Mouse (Mus musculus) midbrain, embryonic 15.5 days (tissue): ENCODE measurements around the gene Sort1. TPM values are rescaled to one million over a fixed set of nuclear protein-coding genes. Genes with fewer than 3 reads are reported as not detected.
A peak's percentile ranks its signal among the peaks of the same experiment; 100 is the strongest.

Experiments used
- ATAC-seq: fragments of 200-750 bp; cut with Nextera tagmentation; replicated peaks from 2 replicates; pipeline ENCODE4 v1.8.0; 2017; ENCODE audit warnings: moderate TSS enrichment
- H3K27ac ChIP-seq: fragments of 300-500 bp; sonication (generic); 2 replicates; pipeline ENCODE4 v1.5.1; 2015; ENCODE audit warnings: mild to moderate bottlenecking, inconsistent platforms
- H3K27me3 ChIP-seq: fragments of 300-500 bp; sonication (generic); replicated peaks from 2 replicates; pipeline ENCODE4 v1.6.1; 2015; ENCODE audit warnings: inconsistent platforms
- H3K36me3 ChIP-seq: fragments of 300-500 bp; sonication (generic); replicated peaks from 2 replicates; pipeline ENCODE4 v1.6.1; 2015; ENCODE audit warnings: inconsistent platforms
- H3K4me1 ChIP-seq: fragments of 300-500 bp; sonication (generic); 2 replicates; pipeline ENCODE4 v1.6.1; 2015; ENCODE audit warnings: inconsistent platforms
- H3K4me2 ChIP-seq: fragments of 300-500 bp; sonication (generic); 2 replicates; pipeline ENCODE4 v1.6.1; 2015; ENCODE audit warnings: inconsistent platforms, mild to moderate bottlenecking, moderate library complexity
- H3K4me3 ChIP-seq: fragments of 300-500 bp; sonication (generic); 2 replicates; pipeline ENCODE4 v1.5.1; 2015; ENCODE audit warnings: mild to moderate bottlenecking, inconsistent platforms
- H3K9ac ChIP-seq: fragments of 300-500 bp; sonication (generic); 2 replicates; pipeline ENCODE4 v1.6.1; 2015; ENCODE audit warnings: mild to moderate bottlenecking, inconsistent platforms
- H3K9me3 ChIP-seq: fragments of 300-500 bp; sonication (generic); 2 replicates; pipeline ENCODE4 v1.6.1; 2016; ENCODE audit warnings: inconsistent platforms
- WGBS: fragments of 180-500 bp; shearing (Covaris S2); methylation state at CpG from one replicate; pipeline ENCODE4 v1.1.7; 2015; ENCODE audit warnings: mixed read lengths; 5-methylcytosine and 5-hydroxymethylcytosine counted together
- polyA plus RNA-seq: library from polyadenylated mRNA; unstranded; fragments of >200 nt; fragmentation: Nextera tagmentation; extraction: Ambion mirVana; gene quantifications from 2 replicates; pipeline ENCODE4 v1.2.1, GENCODE M21; 2015

Sort1 gene
- polyA plus RNA-seq, 1 experiment from 2014 or later: 22.3 TPM

DNA sequence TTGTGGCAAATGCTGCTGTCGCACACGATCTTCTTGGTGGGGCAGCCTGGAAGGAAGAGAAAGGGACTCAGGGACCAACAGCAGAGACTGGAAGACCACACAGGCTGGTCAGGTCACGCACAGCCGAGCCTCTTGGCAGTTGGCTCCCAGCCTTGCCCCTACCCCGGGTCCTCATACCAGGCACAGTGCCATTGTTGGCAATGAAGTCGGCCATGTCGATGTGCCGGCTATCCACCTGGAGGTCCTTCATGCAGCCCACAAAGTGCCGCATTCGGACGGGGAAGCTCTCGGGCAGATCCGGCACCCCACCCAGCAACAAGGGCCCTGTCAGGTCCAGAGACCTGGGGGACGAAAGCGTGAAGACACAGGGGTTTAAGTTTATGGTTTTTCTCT is 118.6 kb downstream of the Sort1 start:
- Histone ChIP-seq H3K4me2 (no peak overlapping the region), H3K27ac (peak overlapping the region; percentile 53; the same call in 1 of the 2 replicates), H3K9ac (no peak overlapping the region), H3K27me3 (no peaks in the 10 kb centered on the region), H3K9me3 (no peaks in the 10 kb centered on the region), H3K4me1 (peaks cover 31% of the 10 kb centered on the region), H3K36me3 (peaks cover 41% of the 10 kb centered on the region; the same call in 1 of the 2 replicates), H3K4me3 (no peak overlapping the region)
- WGBS: 68% methylated on average over 15 of the region's 15 CpGs
- no peak for ATAC-seq

DNA sequence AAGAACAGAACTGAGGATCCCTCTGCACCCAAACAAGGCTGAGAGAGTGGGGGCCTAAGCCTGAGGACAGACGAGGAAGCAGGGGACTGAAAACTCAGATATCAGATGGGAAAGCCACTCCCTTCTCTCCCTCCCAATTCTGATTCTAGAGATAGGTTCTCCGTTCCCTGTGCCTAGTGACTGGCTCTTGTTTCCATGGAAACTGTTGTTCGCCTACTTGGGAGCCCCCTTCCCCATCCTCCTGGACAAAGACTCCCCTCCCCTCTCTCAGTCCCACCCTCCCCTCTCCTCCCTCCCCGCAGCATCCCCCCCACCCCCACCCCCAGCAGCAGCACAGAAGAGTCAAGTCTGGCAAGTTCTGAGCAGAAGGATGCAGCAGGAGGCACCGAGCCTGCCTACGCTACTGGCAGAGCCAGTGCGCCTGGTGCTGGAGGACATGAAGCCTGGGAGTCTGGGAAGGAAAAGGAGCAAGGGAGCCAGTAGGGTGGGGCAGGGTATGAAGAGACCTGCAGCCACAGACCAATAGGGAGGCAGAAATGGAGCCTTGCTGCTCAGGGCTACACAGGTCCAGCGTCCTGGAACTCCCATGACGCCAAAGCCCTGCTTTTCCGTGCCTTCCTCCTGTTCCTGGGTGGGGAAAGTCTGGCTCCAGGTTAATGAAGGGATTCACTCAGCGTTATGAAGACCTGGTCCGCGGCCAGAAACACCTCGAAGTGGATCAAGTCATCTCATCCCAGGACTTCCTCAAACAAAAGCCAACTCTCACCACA is 121.8 kb downstream of the Sort1 start:
- H3K36me3 ChIP-seq: peaks cover 23% of the 10 kb centered on the region; the same call in 1 of the 2 replicates
- no peak overlapping the region for H3K9ac ChIP-seq
- 16% methylated on average over 14 of the region's 14 CpGs for WGBS
- H3K27me3 ChIP-seq: no peaks in the 10 kb centered on the region
- H3K9me3 ChIP-seq: no peaks in the 10 kb centered on the region
- ATAC-seq: no peak; the same call in 1 of the 2 replicates
- H3K4me1 ChIP-seq: peaks cover 60% of the 10 kb centered on the region
- H3K4me3 ChIP-seq: no peak overlapping the region
- H3K27ac ChIP-seq: peak overlapping the region; percentile 67
- H3K4me2 ChIP-seq: peak overlapping the region; percentile 11; the same call in 1 of the 2 replicates

DNA sequence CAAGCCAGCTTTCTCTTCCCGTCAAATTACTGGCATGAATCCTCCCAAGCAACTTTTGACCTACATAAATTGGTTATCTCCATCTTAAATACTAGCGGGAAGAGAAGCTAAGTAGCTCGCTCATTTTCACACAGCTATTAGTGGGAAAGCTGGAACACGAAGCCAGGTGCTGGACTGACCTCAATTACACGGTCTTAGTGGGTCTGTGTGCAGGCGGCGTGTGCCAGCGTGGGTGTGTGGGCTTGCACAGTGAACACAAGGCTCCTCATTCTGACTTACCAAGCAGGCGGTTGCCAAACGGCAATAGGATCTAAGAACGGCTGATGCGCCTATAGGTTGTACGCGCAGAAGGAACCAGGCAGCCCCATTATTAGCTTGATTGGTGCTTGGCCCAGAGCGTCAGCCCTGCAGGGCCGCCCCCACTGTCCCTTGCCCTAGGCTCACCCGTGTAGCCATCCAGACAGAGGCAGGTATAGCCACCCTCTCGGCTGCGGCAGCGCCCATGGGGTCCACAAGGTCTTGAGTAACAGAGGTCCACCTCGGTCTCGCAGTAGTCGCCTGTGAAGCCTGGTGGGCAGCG is 122.5 kb downstream of the Sort1 start:
- H3K4me1 ChIP-seq: peaks cover 67% of the 10 kb centered on the region
- H3K9me3 ChIP-seq: no peaks in the 10 kb centered on the region
- H3K27me3 ChIP-seq: no peaks in the 10 kb centered on the region
- no peak for ATAC-seq
- peak overlapping the region; percentile 67 for H3K27ac ChIP-seq
- no peak overlapping the region for H3K4me2 ChIP-seq
- no peak overlapping the region for H3K9ac ChIP-seq
- H3K36me3 ChIP-seq: peaks cover 23% of the 10 kb centered on the region; the same call in 1 of the 2 replicates
- no peak overlapping the region for H3K4me3 ChIP-seq
- WGBS: 70% methylated on average over 24 of the region's 24 CpGs

DNA sequence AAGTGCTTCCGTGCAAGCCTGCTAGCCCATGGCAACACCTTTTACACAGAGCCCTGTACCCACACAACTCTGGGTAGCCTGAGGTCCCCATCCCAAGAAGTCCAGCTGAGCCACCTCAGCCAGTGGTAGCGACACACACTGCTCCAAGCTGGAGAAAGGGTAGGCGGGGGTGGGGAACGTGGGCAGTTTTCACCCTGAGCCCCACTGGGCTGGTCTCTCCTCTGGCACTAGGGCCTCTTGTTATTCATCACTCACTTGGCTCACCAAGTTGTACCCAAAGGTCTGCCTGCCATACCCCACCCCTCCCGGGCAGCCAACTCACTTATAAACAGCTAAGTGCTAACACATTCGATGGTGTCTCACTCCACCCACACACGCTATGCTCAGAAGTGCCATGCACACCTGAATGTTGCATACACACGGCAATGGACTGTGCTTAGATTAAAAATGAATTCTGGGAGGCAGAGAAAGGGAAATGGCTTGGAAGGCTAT is 124.7 kb downstream of the Sort1 start:
- peak overlapping the region; percentile 77; the same call in 1 of the 2 replicates for H3K4me2 ChIP-seq
- no peak overlapping the region for H3K4me3 ChIP-seq
- peaks cover 21% of the 10 kb centered on the region; the same call in 1 of the 2 replicates for H3K36me3 ChIP-seq
- ATAC-seq: no peak
- H3K27me3 ChIP-seq: no peaks in the 10 kb centered on the region
- H3K9me3 ChIP-seq: no peaks in the 10 kb centered on the region
- no peak overlapping the region for H3K9ac ChIP-seq
- peaks cover 75% of the 10 kb centered on the region for H3K4me1 ChIP-seq
- 88% methylated on average over 8 of the region's 8 CpGs for WGBS
- no peak overlapping the region for H3K27ac ChIP-seq

DNA sequence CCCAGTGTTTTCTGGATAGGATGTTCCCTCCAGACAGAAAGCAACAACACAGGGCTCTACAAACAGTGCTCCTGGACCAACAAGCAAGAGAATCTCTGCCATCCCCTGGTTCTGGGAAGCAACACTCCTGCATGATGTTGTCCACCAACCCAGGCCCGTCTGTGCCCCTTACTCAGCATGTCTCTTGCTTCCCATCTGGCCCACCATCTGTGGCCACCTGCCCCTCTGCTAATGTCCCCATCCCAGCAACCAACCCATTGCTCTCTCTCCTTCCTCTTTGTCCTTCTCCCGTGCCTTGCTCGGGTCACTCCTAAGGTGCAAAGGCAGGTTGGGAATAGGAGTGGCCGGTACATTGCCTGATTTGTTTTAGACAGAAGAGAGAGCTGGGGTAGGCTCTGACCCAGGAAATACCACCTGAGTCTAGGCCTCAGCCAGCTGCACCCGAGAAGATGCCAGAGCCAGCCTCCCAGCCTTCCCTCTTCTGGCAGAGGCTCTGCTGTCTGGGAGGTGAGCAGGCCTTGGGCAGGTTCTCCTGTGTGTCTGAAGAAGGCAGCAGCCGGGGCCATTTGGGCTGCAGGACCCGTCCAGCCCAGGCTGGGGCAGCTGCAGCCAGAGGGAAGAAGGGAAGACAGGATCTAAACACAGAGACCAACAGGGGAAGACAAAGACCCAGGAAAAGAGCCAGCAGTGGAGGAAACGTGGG is 125.9 kb downstream of the Sort1 start:
- peak overlapping the region; percentile 35 for H3K4me3 ChIP-seq
- WGBS: 10% methylated on average over 8 of the region's 8 CpGs
- peak overlapping the region; percentile 55 for H3K9ac ChIP-seq
- peaks cover 28% of the 10 kb centered on the region for H3K36me3 ChIP-seq
- peak overlapping the region; percentile 77 for H3K4me2 ChIP-seq
- peak; percentile 1; the same call in 1 of the 2 replicates for ATAC-seq
- H3K9me3 ChIP-seq: no peaks in the 10 kb centered on the region
- H3K27ac ChIP-seq: peak overlapping the region; percentile 86
- H3K27me3 ChIP-seq: no peaks in the 10 kb centered on the region
- peaks cover 82% of the 10 kb centered on the region for H3K4me1 ChIP-seq

DNA sequence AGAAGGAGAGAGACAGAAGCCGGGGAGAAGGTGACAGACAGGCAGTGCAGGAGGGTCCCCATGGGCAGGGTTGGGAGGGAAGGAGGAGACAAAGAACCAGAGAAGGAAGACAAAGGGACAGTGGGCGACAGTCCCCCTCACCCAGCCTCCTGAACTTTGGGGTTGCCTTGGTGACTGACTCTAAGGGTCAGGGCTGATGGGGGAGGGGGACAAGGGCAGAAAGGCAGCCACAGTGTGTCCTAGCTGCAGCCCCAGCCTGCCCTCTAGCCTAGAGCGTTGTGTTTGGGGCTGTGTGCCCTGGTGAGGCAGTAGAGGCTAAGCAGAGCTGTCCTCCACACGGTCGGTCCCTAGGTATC is 126.5 kb downstream of the Sort1 start:
- H3K36me3 ChIP-seq: peaks cover 28% of the 10 kb centered on the region

More for the DNA sequence above, 126.5 kb downstream of the Sort1 start:
- peak overlapping the region; percentile 55 for H3K9ac ChIP-seq
- H3K4me3 ChIP-seq: peak overlapping the region; percentile 35
- peaks cover 82% of the 10 kb centered on the region for H3K4me1 ChIP-seq
- H3K27ac ChIP-seq: peak overlapping the region; percentile 86
- 7% methylated on average over 5 of the region's 5 CpGs for WGBS
- peak overlapping the region; percentile 77 for H3K4me2 ChIP-seq
- H3K27me3 ChIP-seq: no peaks in the 10 kb centered on the region
- no peaks in the 10 kb centered on the region for H3K9me3 ChIP-seq
- peak; percentile 29 for ATAC-seq

Other genes with a start within 250 kb of the Sort1 start
- 18.3 and 19.8 TPM in 2 replicates for gene Gstm4, start 239.2 kb upstream of the Sort1 start, polyA plus RNA-seq
- gene Ampd2, start 197.4 kb upstream of the Sort1 start, polyA plus RNA-seq: 67.9 and 76.2 TPM in 2 replicates
- 0.28 and 0.38 TPM in 2 replicates for gene Gnat2, start 191.3 kb upstream of the Sort1 start, polyA plus RNA-seq
- gene Gnai3, start 137.9 kb upstream of the Sort1 start, polyA plus RNA-seq: 111 and 114 TPM in 2 replicates
- 5.2 and 5.7 TPM in 2 replicates for gene Gpr61, start 129.2 kb upstream of the Sort1 start, polyA plus RNA-seq
- 14.4 and 14.7 TPM in 2 replicates for gene Amigo1, start 97.7 kb upstream of the Sort1 start, polyA plus RNA-seq
- gene Cyb561d1, start 82.9 kb upstream of the Sort1 start, polyA plus RNA-seq: 4.1 and 4.6 TPM in 2 replicates
- gene Atxn7l2, start 73.1 kb upstream of the Sort1 start, polyA plus RNA-seq: 26.4 and 26.8 TPM in 2 replicates
- 0.27 and 0.70 TPM in 2 replicates for gene Sypl2, start 57.4 kb upstream of the Sort1 start, polyA plus RNA-seq
- gene Psma5, start 27.2 kb upstream of the Sort1 start, polyA plus RNA-seq: 224 and 234 TPM in 2 replicates
- gene Mybphl, start 80.8 kb downstream of the Sort1 start, polyA plus RNA-seq: not detected in 2 replicates
- gene Psrc1, start 99.8 kb downstream of the Sort1 start, polyA plus RNA-seq: 7.7 and 8.8 TPM in 2 replicates
- 38.5 and 43.3 TPM in 2 replicates for gene Celsr2, start 131.5 kb downstream of the Sort1 start, polyA plus RNA-seq
- gene Sars, start 161.1 kb downstream of the Sort1 start, polyA plus RNA-seq: 209 and 212 TPM in 2 replicates